Mouse (Mus musculus) liver, adult 2 months (tissue): ENCODE data around the gene Ckap2l.

Experiments used
- CTCF ChIP-seq: fragments of 200-500 bp; IDR thresholded peaks from 2 replicates; pipeline ENCODE4 v1.5.1; 2011; ENCODE audit warnings: low read depth, low read length, control low read depth
- POLR2A ChIP-seq: fragments of 200-500 bp; IDR thresholded peaks from 2 replicates; pipeline ENCODE4 v1.6.1; 2011; ENCODE audit warnings: low read length, control low read depth; ENCODE audit not compliant: insufficient read depth; ENCODE audit errors: extremely low read depth

GRCm38 (mm10) chr2:129338138-129338621 is 41.2 kb upstream of the Ckap2l start:
- no peak for TF ChIP-seq POLR2A
- TF ChIP-seq CTCF = no peak
